Mouse (Mus musculus) spleen, adult 18-20 months (tissue): ENCODE results near the gene Pitpnm1.

Source experiments
- DNase-seq, 2 experiments: peaks; one replicate each; pipeline ENCODE4 v3.0.0; 2022; ENCODE audit warnings: mixed read lengths in 2 of 2

Pitpnm1 gene

GRCm38 (mm10) chr19:4156771-4157170, 57.0 kb downstream of the Pitpnm1 start:
- no peak for DNase-seq

- no peak for DNase-seq
These were observed 59.3 kb downstream of the Pitpnm1 start for GRCm38 (mm10) chr19:4159049-4159448.

DNA sequence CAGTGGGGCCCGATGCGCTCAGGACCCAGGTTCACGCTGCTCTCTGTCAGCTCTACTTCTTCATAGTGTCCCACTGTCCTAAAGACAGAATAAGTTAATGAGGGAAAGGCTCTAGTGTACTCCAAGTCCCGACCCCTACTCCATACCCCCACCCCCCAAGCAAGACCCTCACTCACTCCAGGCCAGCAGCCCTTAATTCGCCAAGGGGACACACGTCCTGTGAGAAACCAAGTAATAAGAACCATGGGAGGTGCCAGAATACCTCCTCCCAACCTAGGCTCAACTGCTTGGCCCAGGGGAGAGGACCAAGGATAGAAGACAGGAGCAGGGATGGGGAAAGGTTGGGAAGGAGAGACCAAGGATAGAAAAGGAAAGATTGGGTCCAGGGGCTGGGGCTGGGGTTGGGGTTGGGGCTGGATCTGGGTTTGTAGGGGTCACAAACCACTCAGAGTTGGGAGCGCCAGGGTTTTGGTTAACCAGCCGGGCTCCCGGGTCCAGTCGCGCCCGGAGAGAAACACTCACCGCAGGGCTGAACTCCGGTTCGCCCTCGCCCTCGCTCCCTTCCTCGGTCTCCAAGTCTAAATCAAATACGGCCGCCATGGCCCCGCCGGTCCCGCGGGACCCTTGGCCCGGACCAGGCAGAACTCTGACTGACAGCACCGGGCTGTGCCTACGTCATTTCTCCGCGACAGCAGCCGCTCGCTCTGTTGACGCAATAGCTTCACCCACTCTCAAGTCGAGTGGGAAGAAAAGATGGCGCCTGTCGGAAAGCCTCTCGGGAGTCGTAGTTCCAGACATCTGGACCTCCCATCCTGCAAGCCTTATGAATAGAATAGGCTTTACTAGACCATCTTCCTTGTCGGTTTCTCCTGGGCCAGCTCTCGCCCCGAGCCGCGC, 63.1 kb downstream of the Pitpnm1 start, which contains the start of gene Rps6kb2:
TSS of gene Rps6kb2 (minus strand) at position 709 of the 897 bp plus-strand sequence.
- peak; percentile 90 to 92 for DNase-seq

- DNase-seq, result no peak
These were observed 63.7 kb downstream of the Pitpnm1 start for GRCm38 (mm10) chr19:4163543-4163887.
